Mouse (Mus musculus) spleen, adult 2 months (tissue): ENCODE measurements at regions not wholly inside any gene's neighbourhood (a gene's known extent, or its start where the extent isn't known, plus 50 kb on each side); places are given as distances from the start of the nearest gene placed in this dataset.

Experiments
- CTCF ChIP-seq: fragments of 200-500 bp; IDR thresholded peaks from 2 replicates; pipeline ENCODE4 v1.5.1; 2011; ENCODE audit warnings: mild to moderate bottlenecking, inconsistent platforms; ENCODE audit not compliant: insufficient read depth, insufficient read length, insufficient replicate concordance; ENCODE audit errors: extremely low read depth
- POLR2A ChIP-seq: fragments of 200-500 bp; IDR thresholded peaks from 2 replicates; pipeline ENCODE4 v1.6.1; 2011; ENCODE audit warnings: low read depth, low read length, inconsistent platforms

DNA sequence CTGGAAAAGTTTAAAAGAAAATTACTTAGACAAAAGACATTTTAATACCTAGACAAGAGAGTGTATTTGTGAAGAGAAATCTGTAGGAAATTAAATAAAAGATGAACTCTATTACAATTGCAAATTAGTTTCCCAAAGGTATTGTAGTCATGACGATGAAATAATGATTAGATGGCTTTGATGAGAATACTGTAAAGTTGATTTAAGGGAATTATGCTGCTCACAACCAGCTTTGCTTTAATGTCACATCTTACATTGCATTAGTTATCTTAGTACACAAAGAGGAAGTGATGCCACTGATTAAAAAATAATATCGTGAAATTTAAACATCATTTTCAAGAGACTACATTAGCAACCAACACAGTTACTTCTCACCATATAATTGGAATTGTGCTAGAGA lies 145.7 kb upstream of the Zfp960 start:
- TF ChIP-seq CTCF (no peak), POLR2A (no peak)
